Mouse (Mus musculus) kidney, postnatal 36 days (tissue): Measurements from ENCODE around the gene 9930021J03Rik.

Experiments used
- DNase-seq, 2 experiments: peaks; one replicate each; pipeline ENCODE4 v3.0.0; 2021 to 2022; ENCODE audit warnings: mixed read lengths in 2 of 2

Gene 9930021J03Rik

DNA sequence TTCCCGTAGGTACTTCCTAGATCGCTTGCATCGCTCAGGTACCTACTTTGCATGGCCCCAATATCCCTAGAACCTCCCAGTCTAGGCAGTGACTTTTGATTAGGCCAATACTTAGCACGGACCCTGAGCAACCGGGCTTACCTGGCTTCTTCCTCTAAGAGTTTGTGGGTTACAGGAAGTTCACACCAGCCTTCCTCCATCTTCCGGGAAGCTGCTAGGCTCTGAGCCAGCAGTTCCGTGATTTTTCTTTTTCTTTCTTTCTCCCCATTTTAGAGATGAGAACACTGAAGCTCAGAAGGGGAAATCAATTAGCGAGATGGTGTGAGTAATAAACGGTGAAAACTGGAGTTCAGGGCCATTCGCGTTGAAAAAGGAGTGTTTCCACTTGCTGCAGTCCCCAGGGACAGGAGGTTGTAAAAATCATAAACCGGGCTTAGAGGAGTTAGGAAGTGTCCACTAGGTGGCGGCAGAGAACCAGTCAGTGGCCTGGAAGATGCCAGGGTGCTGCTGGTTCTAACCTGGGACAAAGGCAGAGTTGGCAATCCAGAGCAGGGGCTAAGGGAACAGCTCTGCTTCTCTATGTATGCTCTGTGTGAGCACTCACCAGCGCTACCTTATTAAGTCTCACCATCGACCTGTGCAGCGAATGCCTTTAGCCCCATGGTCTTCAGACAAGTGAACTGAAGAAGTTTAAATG lies 121.8 kb downstream of the 9930021J03Rik start:
- peak; percentile 83 to 93 for DNase-seq

DNA sequence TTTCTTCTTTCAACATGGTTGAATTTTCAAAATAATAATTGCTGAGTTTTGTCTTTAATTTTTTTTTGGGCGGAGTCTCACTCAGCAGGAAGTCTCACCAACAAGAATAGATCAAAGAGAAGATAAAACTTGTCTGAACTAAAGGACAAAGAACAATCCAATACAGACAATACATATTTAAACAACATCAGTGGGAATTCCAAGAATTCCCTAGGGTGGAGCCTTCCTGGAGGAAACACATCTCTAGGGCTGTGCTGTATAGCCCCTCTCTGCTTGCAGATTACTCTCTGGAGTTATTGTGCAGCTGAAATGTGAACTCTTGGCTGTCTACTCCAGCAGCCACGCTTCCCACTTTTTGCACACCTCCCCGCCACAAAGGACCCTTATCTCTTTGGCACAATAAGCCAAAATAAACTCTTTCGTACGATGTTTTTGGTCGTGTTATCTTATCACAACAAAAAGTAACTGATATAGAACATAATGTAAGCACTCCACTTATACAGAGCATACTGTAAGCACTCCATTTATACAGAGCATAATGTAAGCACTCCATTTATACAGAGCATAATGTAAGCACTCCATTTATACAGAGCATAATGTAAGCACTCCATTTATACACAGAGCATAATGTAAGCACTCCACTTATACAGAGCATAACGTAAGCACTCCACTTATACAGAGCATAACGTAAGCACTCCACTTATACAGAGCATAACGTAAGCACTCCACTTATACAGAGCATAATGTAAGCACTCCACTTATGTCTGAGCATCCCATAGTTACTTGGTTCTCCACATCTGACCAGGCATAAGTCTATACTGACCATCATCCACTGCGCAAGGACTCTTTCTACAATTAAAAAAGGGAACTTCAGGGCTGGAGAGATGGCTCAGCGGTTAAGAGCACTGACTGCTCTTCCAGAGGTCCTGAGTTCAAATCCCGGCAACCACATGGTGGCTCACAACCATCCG lies 125.3 kb downstream of the 9930021J03Rik start:
- no peak for DNase-seq

DNA sequence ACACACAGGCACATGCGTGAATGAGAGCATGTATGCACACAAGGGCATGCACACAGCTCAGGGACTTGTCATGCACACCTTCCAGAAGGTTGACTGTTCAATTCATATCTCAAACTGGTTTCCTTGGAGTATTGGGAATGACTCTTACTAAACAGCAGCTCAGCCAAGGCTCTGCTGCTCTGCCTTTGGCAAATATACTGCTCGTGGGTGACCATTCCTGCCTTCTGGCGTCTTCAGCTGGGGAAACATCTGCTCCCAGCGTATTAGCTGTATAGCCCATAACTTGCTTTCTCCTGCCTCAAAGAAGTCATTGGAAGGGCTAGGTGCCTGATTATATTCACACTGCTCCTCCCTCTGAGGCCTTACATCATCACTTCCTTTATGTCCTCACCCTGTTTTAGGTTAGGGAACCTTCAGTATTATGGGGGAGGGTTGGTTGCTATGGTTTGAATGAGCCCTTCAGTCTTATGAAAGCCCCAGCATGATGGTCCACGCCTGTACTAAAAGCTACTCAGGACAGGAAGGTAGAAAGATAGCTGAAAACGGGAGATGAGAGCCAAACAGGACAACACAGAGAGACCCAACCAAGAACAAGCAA lies 127.5 kb downstream of the 9930021J03Rik start:
- no peak for DNase-seq

DNA sequence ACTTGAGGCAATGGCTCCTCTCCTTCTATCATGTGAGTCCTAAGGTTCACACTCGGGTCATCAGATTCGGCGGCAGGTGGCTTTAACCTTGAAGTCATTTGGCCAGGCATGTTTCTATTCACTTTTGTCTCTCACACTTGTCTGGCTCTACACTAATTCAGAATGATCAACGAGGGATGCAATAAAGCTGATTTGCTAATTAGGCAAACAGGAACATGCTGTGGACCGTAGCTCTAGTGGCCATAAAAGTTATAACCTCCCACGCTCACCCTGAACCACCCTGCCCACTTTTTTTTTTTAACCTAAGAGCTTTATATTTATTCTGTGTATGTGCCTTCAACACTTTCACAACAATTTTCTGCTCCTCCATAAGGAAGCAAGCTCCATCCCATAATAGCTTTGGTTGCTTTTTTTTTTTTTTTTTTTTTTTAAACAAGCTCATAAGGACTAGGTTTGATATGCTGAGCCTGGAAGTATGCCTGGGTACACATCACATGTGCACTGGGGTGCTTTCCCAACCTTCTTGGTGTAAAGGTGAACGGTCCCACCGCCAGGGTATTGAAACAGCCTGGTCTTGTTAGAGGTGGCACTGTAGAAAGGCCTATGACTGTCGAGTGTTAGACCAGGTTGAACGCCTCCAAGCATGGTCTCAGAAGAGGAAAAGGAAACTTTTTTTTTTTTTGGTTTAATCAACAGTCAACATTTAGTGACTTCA lies 129.2 kb downstream of the 9930021J03Rik start:
- no peak for DNase-seq

DNA sequence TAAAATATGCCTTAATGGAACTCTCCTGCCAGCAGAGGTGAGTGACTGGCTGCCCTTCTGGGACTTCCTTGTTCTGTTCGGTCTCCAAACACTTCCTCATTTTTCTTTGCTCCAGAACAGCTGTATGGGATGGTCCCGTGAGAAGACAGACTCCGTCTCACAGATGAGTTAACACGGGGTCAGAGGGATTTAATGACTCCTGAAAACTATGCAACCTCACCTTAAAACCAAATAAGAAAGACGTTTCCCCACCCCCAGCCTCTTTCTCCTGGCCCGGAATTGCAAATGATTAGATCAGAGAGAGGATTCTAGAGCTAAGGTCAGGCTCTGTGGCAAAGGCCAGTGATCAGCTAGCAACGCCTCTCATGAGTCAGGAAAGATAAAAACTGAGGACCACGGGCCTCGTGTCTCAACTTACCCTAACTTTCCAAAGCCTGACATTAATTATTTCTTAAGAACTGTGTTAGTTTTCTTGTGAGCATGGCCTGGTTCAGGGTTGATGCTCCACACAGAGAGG lies 130.2 kb downstream of the 9930021J03Rik start:
- DNase-seq = no peak

DNA sequence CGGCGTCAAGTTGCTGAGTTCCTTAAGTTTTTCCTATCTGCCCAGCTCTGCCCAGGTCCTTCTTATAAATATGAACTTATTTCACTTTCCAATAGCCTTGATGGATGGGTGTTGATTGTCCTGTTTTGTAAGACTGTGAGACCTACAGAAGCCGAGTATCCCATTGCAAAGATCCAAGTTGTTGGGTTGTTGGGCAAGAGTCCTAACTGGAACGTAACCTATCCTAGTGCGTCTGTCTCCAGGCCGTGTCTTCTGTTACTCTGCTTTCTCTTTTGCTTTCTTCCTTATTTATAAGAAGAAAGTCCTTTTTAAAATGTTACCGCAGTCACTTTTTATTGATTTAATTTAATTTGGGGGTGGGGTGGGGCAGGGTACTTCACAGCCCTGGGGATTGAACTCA lies 130.8 kb downstream of the 9930021J03Rik start:
- DNase-seq = no peak

DNA sequence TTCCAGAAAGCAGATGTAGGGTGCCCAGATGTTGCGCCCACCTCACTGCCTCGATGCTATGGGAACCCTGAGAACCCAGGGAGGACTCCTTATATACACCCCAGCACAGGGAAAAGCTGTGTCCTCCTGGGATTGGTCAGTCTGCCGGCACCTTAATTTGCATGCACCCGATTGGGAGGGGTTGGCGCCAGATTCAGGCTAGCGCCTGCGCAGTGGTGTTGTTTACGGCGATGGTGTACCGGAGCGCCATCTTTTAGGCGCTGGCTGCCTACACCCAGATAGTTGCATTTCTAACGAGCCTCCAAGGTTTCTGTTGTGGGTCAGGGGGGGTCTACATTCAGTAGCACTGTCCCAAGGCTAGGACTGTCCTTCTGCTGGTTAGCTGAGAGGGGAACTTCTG lies 133.1 kb downstream of the 9930021J03Rik start:
- DNase-seq = no peak

DNA sequence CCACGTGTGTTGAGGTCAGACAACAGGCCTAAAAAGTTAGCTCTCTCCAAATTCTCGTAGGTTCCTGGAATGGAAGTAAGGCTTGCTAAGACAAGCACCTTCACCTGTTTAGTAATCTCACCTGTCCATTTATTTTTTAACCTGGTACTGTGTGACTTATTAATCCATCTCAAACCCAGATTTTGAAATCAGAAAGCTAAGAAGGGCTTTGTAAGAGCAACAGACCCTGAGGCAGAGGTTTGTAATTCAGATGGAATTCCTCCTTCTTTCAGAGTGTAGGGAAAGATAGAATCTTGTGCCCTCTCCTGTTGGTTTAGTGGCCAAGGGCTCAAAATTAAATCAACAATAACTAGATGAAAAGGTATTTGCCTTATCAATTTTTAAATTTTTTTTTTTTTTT lies 134.6 kb downstream of the 9930021J03Rik start:
- no peak for DNase-seq

DNA sequence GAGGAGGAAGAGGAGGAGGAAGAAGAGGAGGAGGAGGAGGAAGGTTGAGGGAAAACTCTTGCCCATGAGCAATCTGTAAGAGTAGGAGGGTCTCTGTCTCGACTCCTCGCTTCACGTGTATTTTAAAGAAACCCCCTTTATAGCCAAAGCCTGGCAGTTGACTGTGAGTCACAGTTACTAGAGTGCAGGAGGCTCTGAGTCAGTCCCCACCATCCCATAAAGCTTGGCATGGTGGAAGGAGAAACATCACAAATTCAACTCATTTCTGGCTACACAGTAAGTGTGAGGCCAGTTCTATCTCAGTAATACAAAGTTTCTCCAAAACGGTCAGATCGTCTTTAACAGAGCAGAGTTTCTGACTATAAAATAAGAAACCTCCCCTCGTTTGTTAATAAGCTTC lies 135.5 kb downstream of the 9930021J03Rik start:
- DNase-seq = no peak

DNA sequence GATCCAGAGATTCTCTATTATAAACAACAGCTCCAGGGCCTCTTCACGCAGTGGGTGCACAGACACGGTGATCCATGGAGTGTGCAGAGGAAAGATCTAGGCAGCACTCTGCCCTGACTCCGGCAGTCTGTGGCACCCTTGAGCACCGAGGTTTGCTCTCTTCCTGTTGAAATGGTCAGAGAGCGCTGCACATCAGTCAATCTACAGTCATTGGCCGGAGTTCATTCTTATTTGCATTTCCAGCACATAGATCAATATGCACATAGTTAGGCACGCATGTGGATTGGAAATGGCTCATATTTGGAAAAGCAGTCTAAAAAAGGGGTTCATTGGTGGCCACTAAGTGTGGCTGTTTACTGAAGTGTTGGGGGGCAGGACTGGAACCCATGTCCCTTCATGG lies 137.7 kb downstream of the 9930021J03Rik start:
- DNase-seq = no peak

DNA sequence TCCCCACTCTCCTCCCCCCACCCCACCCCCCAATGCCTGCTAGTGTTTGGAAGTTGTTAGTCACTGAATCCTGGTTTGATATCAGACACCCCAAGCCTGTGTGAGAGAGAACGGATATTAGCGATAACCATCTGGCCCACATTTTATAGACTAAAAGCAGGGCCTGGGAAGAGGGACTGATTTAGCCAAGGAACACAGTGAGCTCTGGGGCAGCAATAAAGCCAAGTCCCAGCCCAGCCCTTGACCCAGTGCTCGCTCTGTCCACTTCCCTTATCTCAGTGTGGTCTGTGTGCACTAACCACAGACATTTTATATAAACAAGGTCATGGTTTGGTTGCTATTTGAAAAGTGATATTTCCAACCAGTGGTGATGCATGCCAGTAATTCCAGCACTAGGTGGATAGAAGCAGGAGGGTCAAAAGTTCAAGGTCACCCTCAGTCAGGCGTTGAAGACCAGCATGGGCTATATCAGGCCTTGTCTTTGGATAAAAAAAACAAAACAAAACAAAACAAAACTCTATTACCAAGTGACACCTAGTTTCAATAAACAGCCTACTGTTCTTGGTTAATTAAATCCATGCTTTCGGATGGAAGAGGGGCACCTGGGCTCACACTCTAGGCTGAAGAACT lies 138.7 kb downstream of the 9930021J03Rik start:
- peak; percentile 28 to 61 for DNase-seq

DNA sequence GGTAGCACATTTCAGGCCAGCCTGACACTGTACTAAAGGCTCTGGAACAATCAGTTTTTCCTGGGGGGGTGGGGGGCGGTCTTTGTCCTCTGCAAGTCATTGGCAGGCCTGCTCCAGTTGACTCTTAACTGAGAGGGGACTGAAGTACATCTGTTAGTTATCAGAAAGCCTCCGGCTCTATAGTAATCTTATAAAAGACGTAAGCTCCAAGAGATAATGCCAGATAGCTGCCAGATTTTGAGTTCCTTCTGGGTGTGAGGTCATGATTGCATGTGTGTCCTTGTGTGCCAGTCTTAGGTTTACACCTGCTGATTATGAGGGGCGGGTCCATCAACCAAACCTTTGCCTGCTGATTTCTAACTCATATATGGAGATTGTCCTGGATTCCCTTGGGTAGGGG lies 139.6 kb downstream of the 9930021J03Rik start:
- no peak for DNase-seq

DNA sequence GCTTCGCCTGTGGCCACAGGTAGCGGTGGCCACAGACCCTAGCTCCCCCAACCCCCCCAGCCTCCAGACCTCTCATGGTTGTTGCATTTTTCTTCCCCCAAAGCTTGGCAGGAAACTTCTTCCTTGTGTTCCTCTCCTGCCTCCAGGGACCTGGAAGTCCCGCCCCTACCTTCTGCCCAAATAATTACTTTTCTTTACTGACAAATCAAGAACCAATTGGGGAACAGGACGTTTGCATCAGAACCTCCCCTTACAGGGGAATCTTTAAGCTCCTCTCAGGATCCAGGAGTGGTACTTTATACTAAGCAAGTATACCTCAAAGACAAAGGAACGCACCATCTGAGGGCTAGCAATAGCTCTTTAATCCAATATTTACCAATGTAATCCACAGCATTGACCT lies 140.9 kb downstream of the 9930021J03Rik start:
- no peak for DNase-seq
